8 mouse cellular contexts compared by ENCODE assay signal in the genomic region with DNA sequence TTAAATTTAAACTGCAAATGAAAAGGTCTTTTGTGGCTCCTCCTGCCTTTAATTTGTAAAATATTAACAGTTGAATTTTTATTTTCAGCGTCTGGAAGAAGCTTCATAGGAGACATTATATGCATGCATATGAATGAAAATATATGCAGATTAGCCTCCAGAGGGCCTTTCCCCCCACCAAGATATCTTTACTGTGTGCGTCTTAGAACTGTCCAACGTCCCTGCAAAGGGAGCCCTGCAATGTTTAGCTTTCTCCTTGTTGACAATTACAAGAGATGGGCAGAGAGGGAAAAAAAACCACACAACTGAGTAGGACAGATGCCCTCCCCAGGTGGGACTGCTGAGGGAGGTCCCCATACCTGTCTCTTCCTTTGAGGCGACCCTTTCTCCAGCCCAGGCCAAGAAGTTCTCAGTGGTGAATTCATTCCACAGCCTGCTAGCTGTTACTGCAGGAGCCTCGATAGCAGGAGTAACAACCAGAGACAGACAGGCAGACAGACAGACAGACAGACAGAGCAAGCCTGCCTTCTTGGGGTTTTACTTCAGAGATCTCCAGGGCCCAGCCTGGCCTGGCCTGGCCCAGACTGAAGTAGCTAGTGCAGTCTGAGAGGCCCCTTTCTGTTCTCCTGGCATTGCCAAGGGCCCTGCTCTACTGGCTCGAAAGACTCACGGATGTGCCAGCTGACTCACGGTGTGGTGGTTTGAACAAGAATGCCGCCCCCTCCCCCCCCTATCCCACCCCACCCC. TPM values are rescaled to one million over a fixed set of nuclear protein-coding genes. Genes with fewer than 3 reads are reported as not detected.
DNase-seq lines count a peak whose midpoint lies in the region; TF ChIP-seq lines count a peak whose summit lies in the region.

No protein-coding gene starts in this region.

- DNase-seq in adrenal gland, postnatal 25 days, result peak; percentile 53
- no peak for DNase-seq in adrenal gland, adult 18-20 months (ENCODE audit: low spot score in 2 of 2)
- DNase-seq in lung, postnatal 36 days, result peak; percentile 46
- DNase-seq in lung, postnatal 10 days, result no peak
- peak; percentile 13 to 69 for DNase-seq in kidney, postnatal 25 days
- peak; percentile 39 to 46 for DNase-seq in thymus, postnatal 36 days
- no peak for DNase-seq in right cerebral cortex, postnatal 14 days
- no peak for DNase-seq in cerebellum, adult 2 months

- TF ChIP-seq CTCF in cerebellum, adult 2 months (IDR thresholded peaks at IDR 0.05; ENCODE audit: borderline replicate concordance, insufficient read depth, low read depth, low read length), result no peak

- H3K27ac ChIP-seq in cerebellum, adult 2 months (ENCODE audit: insufficient read depth, low read length), result no peak overlapping the region

- WGBS in cerebellum, adult 2 months, result 60% methylated on average over 9 of the region's 9 CpGs

- no peaks in the 10 kb centered on the region for H3K4me1 ChIP-seq in cerebellum, adult 2 months (ENCODE audit: control insufficient read depth, insufficient read depth, low read length)

- TF ChIP-seq POLR2A in cerebellum, adult 2 months (IDR thresholded peaks at IDR 0.05; ENCODE audit: borderline replicate concordance, insufficient read depth, low read length), result no peak

- H3K27me3 ChIP-seq in cerebellum, adult 2 months (ENCODE audit: control insufficient read depth, insufficient read depth, low read length), result no peaks in the 10 kb centered on the region

- H3K4me3 ChIP-seq in cerebellum, adult 2 months (replicated peaks; ENCODE audit: insufficient read depth, low read depth, low read length), result no peak overlapping the region

RNA-seq across cellular contexts. Expression of gene Gm42791, which starts 1.2 kb away (rescaled TPM):
- 6.7 and 7.4 TPM in 2 replicates for total RNA-seq in adrenal gland, postnatal 25 days (2021)
- 1 to 10 TPM; 3.4 to 8.0 TPM for total RNA-seq in adrenal gland, adult 18-20 months (2021)
- not detected in 2 replicates for polyA plus RNA-seq in cerebellum, adult 2 months (2012; rRNA removed)

Comparison
In these comparisons a context has a peak if more than half of its experiments do, and no peak if none do; other contexts are left out.
1. DNase-seq: peak in adrenal gland, postnatal 25 days (single experiment), lung, postnatal 36 days (single experiment), kidney, postnatal 25 days (2 of 2) and thymus, postnatal 36 days (2 of 2); none in adrenal gland, adult 18-20 months (0 of 2), lung, postnatal 10 days (single experiment), right cerebral cortex, postnatal 14 days (single experiment) and cerebellum, adult 2 months (0 of 2).